Mouse (Mus musculus): ENCODE measurements around the gene Enpp5. TPM values are rescaled to one million over a fixed set of nuclear protein-coding genes. Genes with fewer than 3 reads are reported as not detected.

Gene Enpp5
- polyA plus RNA-seq (2015; fragmentation: Nextera tagmentation; extraction: Ambion mirVana): 105 and 116 TPM in 2 replicates

GRCm38 (mm10) chr17:44078631-44079350, at the start of gene Enpp5:
Enpp5 (plus strand) TSS chr17:44078813.
- ATAC-seq (ENCODE audit: low FRiP score, low read depth): peak; percentile 99

GRCm38 (mm10) chr17:44029616-44030015, 49.0 kb upstream of the Enpp5 start:
- no peak for ATAC-seq (ENCODE audit: low FRiP score, low read depth)
- Histone ChIP-seq H3K4me1 (replicated peaks) (peaks cover 32% of the 10 kb centered on the region), H3K36me3 (no peaks in the 10 kb centered on the region), H3K27me3 (no peaks in the 10 kb centered on the region), H3K9ac (no peak overlapping the region), H3K9me3 (no peaks in the 10 kb centered on the region), H3K27ac (replicated peaks) (no peak overlapping the region), H3K4me2 (no peak overlapping the region), H3K4me3 (no peak overlapping the region)
- WGBS: 58% methylated on average over 5 of the region's 5 CpGs

More at GRCm38 (mm10) chr17:44078631-44079350, at the start of gene Enpp5:
- Histone ChIP-seq H3K27me3 (no peaks in the 10 kb centered on the region), H3K4me3 (peak within 1 kb of the TSS; percentile 79), H3K4me2 (peak within 1 kb of the TSS; percentile 77), H3K27ac (replicated peaks) (peak within 1 kb of the TSS; percentile 97), H3K4me1 (replicated peaks) (peaks cover 37% of the 10 kb centered on the region), H3K9ac (peak within 1 kb of the TSS; percentile 89), H3K9me3 (no peaks in the 10 kb centered on the region), H3K36me3 (peaks cover 31% of the 10 kb centered on the region)
- 1% methylated on average over 31 of the region's 31 CpGs for WGBS

GRCm38 (mm10) chr17:44030776-44031587, 47.6 kb upstream of the Enpp5 start:
- H3K4me1 ChIP-seq (replicated peaks): peaks cover 23% of the 10 kb centered on the region
- ATAC-seq (ENCODE audit: low FRiP score, low read depth): peak; percentile 25; the same call in 1 of the 2 replicates
- H3K9ac ChIP-seq: no peak overlapping the region
- H3K36me3 ChIP-seq: no peaks in the 10 kb centered on the region
- no peaks in the 10 kb centered on the region for H3K9me3 ChIP-seq
- H3K27me3 ChIP-seq: no peaks in the 10 kb centered on the region
- H3K27ac ChIP-seq (replicated peaks): no peak overlapping the region
- H3K4me3 ChIP-seq: no peak overlapping the region
- 22% methylated on average over 3 of the region's 3 CpGs for WGBS
- H3K4me2 ChIP-seq: no peak overlapping the region

DNA sequence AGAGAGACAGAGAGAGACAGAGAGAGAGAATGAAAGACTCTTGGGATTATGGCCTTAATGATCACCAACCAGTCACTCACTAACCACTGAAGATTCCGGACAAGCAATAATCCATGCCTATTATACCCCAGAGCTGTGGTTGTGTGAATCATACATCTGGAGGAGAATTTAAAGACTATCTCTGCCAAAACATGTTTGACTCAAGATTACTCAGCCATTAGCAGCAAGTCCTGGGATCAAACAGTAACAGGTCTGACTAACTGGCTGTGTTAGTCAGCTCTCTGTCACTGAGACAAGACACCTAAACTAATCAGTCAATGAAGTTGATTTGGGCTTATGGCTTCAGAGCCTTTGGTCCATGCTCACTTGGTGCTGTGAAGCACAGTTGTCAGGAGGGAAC, 43.6 kb upstream of the Enpp5 start:
- WGBS: 83% methylated on average over 1 of the region's 1 CpGs
- no peak overlapping the region for H3K27ac ChIP-seq (replicated peaks)
- no peak overlapping the region for H3K9ac ChIP-seq
- no peak overlapping the region for H3K4me3 ChIP-seq
- peaks cover 12% of the 10 kb centered on the region; the same call in 1 of the 2 replicates for H3K4me1 ChIP-seq (replicated peaks)
- no peaks in the 10 kb centered on the region for H3K9me3 ChIP-seq
- no peak for ATAC-seq (ENCODE audit: low FRiP score, low read depth)
- H3K4me2 ChIP-seq: no peak overlapping the region
- no peaks in the 10 kb centered on the region for H3K36me3 ChIP-seq
- H3K27me3 ChIP-seq: no peaks in the 10 kb centered on the region

DNA sequence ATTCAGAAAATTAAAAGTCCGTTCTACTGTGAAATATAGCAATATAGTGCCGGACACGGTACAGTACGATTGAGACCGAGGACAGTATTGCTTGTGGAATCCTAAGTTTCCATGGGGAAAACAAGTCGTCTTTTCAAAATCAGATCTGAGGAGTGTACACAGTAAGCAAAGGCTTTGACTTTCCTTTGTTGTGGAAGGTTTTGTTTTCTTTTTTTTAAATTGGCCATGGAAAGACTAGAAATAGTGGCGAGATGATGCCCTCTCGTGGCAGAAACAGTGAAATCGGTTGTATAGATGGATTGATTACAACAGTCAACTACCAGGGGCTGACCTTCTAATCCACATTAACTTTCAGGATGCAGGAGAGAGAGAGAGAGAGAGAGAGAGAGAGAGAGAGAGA, 40.0 kb upstream of the Enpp5 start:
- H3K4me3 ChIP-seq: no peak overlapping the region
- 0 out of 2 replicates have a peak, but pooled peaks cover 3% of the 10 kb centered on the region for H3K4me1 ChIP-seq (replicated peaks)
- H3K9me3 ChIP-seq: no peaks in the 10 kb centered on the region
- no peak overlapping the region for H3K4me2 ChIP-seq
- no peak overlapping the region for H3K27ac ChIP-seq (replicated peaks)
- peak; percentile 17; the same call in 1 of the 2 replicates for ATAC-seq (ENCODE audit: low FRiP score, low read depth)
- no peaks in the 10 kb centered on the region for H3K36me3 ChIP-seq
- WGBS: 50% methylated on average over 9 of the region's 9 CpGs
- no peak overlapping the region for H3K9ac ChIP-seq
- no peaks in the 10 kb centered on the region for H3K27me3 ChIP-seq

GRCm38 (mm10) chr17:44040449-44040848, 38.2 kb upstream of the Enpp5 start:
- 0 out of 2 replicates have a peak, but pooled peaks cover 3% of the 10 kb centered on the region for H3K4me1 ChIP-seq (replicated peaks)
- H3K27me3 ChIP-seq: no peaks in the 10 kb centered on the region
- H3K9ac ChIP-seq: no peak overlapping the region
- no peak overlapping the region for H3K4me3 ChIP-seq
- no peak overlapping the region for H3K27ac ChIP-seq (replicated peaks)
- no peak overlapping the region for H3K4me2 ChIP-seq
- WGBS: 94% methylated on average over 2 of the region's 2 CpGs
- H3K36me3 ChIP-seq: no peaks in the 10 kb centered on the region
- H3K9me3 ChIP-seq: no peaks in the 10 kb centered on the region
- no peak for ATAC-seq (ENCODE audit: low FRiP score, low read depth)

DNA sequence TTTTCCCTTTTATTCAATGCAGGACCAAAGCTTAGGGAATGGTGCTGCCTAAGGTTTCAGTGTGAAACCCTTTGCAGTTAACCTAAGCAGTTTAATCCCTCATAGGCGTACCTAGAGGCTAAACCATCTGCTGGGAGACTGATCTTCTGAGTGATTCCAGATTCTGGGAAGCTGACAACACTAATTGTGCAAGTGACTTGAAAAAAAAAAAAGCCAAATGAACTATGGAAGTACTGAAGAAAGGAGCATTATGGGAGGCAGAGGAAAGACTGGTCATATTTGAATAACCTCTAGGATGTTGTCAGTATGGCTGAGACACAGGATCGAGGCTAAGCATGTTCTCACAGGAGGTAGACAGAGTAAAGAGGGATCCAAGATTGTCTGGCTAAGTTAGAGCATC, 36.3 kb upstream of the Enpp5 start:
- Histone ChIP-seq H3K9me3 (no peaks in the 10 kb centered on the region), H3K4me2 (no peak overlapping the region), H3K4me3 (no peak overlapping the region), H3K27ac (replicated peaks) (no peak overlapping the region), H3K4me1 (replicated peaks) (0 out of 2 replicates have a peak, but pooled peaks cover 3% of the 10 kb centered on the region), H3K36me3 (no peaks in the 10 kb centered on the region), H3K9ac (no peak overlapping the region), H3K27me3 (no peaks in the 10 kb centered on the region)
- no peak for ATAC-seq (ENCODE audit: low FRiP score, low read depth)
- 80% methylated on average over 2 of the region's 2 CpGs for WGBS

DNA sequence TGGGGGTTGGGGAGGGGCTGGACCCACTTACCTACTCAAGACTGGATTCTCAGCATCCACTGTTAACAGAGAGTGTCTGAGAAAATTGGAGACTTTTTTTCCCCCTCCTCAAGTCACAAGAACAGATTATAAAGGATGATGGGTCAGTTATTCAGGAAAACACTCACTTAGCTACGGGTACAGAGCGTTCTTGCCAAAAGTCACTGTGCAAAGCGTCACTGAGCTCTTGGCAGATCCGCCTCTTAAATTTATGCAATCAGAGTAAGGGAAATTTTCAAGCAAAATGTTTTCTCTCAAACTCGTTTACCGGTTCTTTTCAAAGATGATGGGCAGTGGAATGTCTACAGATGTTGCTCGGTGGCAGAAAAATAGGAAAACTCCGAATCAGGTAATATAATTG, 35.8 kb upstream of the Enpp5 start:
- no peaks in the 10 kb centered on the region for H3K9me3 ChIP-seq
- no peak for ATAC-seq (ENCODE audit: low FRiP score, low read depth)
- WGBS: 88% methylated on average over 8 of the region's 8 CpGs

GRCm38 (mm10) chr17:44053427-44053826, 25.2 kb upstream of the Enpp5 start:
- Histone ChIP-seq H3K27ac (replicated peaks) (no peak overlapping the region), H3K4me2 (no peak overlapping the region)

More for the DNA sequence above, 35.8 kb upstream of the Enpp5 start:
- H3K9ac ChIP-seq: no peak overlapping the region
- H3K4me2 ChIP-seq: no peak overlapping the region
- H3K27ac ChIP-seq (replicated peaks): no peak overlapping the region
- H3K4me1 ChIP-seq (replicated peaks): 0 out of 2 replicates have a peak, but pooled peaks cover 3% of the 10 kb centered on the region
- no peaks in the 10 kb centered on the region for H3K36me3 ChIP-seq
- no peaks in the 10 kb centered on the region for H3K27me3 ChIP-seq
- H3K4me3 ChIP-seq: no peak overlapping the region

DNA sequence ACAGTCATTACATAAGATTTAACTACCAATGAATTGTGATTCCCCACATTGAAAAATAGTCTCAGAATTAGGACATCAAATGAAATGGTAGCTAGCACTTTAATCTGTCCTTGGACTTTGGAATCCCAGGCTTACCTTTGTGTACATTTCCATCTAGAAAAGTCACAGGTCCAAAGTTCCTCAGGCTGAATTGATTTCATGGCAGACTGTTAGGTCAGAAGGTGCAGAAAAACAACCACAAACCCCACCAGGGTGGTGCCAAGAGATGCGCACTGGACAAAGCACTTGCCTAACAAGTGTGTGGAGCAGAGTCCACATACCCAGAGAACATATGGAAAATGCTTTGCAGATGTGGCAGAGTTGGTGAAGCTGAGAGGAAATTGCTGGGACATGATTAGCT, 21.5 kb upstream of the Enpp5 start:
- Histone ChIP-seq H3K4me3 (no peak overlapping the region), H3K27ac (replicated peaks) (no peak overlapping the region), H3K27me3 (no peaks in the 10 kb centered on the region), H3K36me3 (no peaks in the 10 kb centered on the region), H3K4me1 (replicated peaks) (no peaks in the 10 kb centered on the region), H3K9me3 (no peaks in the 10 kb centered on the region), H3K9ac (no peak overlapping the region), H3K4me2 (no peak overlapping the region)
- WGBS: 97% methylated on average over 1 of the region's 1 CpGs
- no peak for ATAC-seq (ENCODE audit: low FRiP score, low read depth)

More at GRCm38 (mm10) chr17:44053427-44053826, 25.2 kb upstream of the Enpp5 start:
- Histone ChIP-seq H3K9me3 (no peaks in the 10 kb centered on the region), H3K4me3 (no peak overlapping the region), H3K4me1 (replicated peaks) (no peaks in the 10 kb centered on the region), H3K9ac (no peak overlapping the region), H3K27me3 (no peaks in the 10 kb centered on the region), H3K36me3 (no peaks in the 10 kb centered on the region)
- no peak for ATAC-seq (ENCODE audit: low FRiP score, low read depth)
- WGBS: 73% methylated on average over 4 of the region's 4 CpGs

DNA sequence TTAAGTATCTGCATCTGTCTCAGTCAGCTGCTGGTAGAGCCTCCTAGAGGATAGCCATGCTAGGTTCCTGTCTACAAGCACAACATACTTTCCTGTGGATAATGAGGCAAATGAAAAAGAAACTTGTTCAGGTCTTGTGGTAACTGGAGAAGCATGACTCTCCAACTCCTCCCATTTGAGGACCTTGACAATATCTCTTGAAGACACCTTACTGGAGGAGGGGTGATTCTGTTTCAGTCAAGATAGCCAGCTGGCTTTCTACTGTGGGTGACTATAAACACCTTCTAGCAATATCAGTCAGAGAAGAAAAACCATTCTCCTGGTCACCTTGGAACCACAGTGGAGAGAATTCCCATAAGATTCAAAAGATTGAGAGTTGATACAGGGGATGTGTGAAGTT, 20.5 kb upstream of the Enpp5 start:
- Histone ChIP-seq H3K27ac (replicated peaks) (no peak overlapping the region), H3K9ac (no peak overlapping the region), H3K4me2 (no peak overlapping the region), H3K9me3 (no peaks in the 10 kb centered on the region), H3K4me1 (replicated peaks) (no peaks in the 10 kb centered on the region), H3K27me3 (no peaks in the 10 kb centered on the region), H3K4me3 (no peak overlapping the region), H3K36me3 (no peaks in the 10 kb centered on the region)
- no peak for ATAC-seq (ENCODE audit: low FRiP score, low read depth)

- H3K9me3 ChIP-seq: no peaks in the 10 kb centered on the region
- WGBS: 88% methylated on average over 1 of the region's 1 CpGs
- no peak overlapping the region for H3K4me2 ChIP-seq
- no peak overlapping the region for H3K4me3 ChIP-seq
- no peak overlapping the region for H3K9ac ChIP-seq
- no peak for ATAC-seq (ENCODE audit: low FRiP score, low read depth)
- H3K4me1 ChIP-seq (replicated peaks): no peaks in the 10 kb centered on the region
- no peaks in the 10 kb centered on the region for H3K27me3 ChIP-seq
- no peak overlapping the region for H3K27ac ChIP-seq (replicated peaks)
- H3K36me3 ChIP-seq: no peaks in the 10 kb centered on the region
Measured at GRCm38 (mm10) chr17:44060781-44061180, 17.8 kb upstream of the Enpp5 start.

Measured in hindbrain, embryonic 15.5 days (tissue).